Mouse (Mus musculus) bone marrow macrophage, adult 2 months (primary cell): ENCODE data around the gene Adcy6.

Source experiments
- CTCF ChIP-seq: IDR thresholded peaks from 2 replicates; pipeline ENCODE4 v1.5.1; 2012; ENCODE audit warnings: low read depth, mild to moderate bottlenecking, low read length, moderate library complexity
- POLR2A ChIP-seq: IDR thresholded peaks from 2 replicates; pipeline ENCODE4 v1.6.1; 2012; ENCODE audit warnings: mild to moderate bottlenecking, low read depth, low read length, borderline replicate concordance

- TF ChIP-seq CTCF: no peak
- TF ChIP-seq POLR2A: no peak
Observed at GRCm38 (mm10) chr15:98652174-98652573, 42.3 kb upstream of the Adcy6 start.
